Mouse (Mus musculus): ENCODE measurements around the gene Scp2. TPM values are rescaled to one million over a fixed set of nuclear protein-coding genes. Genes with fewer than 3 reads are reported as not detected.

Gene Scp2
- polyA plus RNA-seq, 1 experiment from 2014 or later: 209 TPM

DNA sequence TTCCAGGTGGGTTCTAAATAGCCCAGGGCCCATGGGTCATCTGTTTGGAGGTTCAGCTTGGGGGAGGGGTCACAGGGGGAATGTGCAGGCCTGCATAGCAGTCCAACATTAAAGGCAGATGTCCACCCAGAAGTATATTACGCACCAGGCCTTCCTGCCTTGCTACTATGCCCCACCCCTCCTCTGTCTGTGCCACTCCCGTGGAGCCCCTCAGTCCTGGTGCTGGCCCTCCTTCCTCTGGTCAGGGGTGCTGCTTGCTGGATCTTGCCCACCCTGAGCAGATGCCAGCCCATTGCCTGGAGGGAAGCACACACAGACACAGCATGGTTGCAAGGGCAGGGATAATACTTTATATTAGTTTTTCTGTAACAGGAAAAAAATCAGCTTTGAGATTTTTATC lies 130.3 kb downstream of the Scp2 start:
- H3K27me3 ChIP-seq (ENCODE audit: control insufficient read depth, insufficient read depth, low read length): no peaks in the 10 kb centered on the region

DNA sequence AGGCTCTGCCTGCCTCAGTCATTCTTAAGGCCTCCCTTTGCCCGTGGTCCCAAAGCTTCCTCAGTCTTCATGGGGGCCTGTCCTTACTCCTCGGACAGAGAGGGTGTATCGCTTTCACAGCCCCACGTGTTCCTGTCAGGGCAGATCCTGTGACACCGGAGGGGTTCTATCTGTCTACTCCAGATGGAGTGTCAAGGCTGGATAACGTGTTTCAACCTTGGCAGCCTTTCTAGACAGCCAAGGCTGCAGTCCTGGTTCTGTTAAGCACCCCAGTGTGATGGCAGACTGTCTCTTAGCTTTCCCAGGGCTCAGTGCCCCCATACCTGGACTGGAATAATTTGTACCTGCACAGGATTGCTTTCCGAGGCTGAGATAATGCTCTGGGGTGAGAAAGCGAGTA lies 136.3 kb downstream of the Scp2 start:
- no peak for ATAC-seq (ENCODE audit: low FRiP score, low TSS enrichment)
- H3K4me1 ChIP-seq (ENCODE audit: control insufficient read depth, insufficient read depth, low read length): no peaks in the 10 kb centered on the region
- H3K27ac ChIP-seq (ENCODE audit: low read depth, low read length): no peak overlapping the region
- WGBS: 63% methylated on average over 8 of the region's 8 CpGs
- no peak overlapping the region for H3K4me3 ChIP-seq (ENCODE audit: low read length)
- no peaks in the 10 kb centered on the region for H3K36me3 ChIP-seq (ENCODE audit: control insufficient read depth, insufficient read depth, low read length)
- no peaks in the 10 kb centered on the region for H3K27me3 ChIP-seq (ENCODE audit: control insufficient read depth, insufficient read depth, low read length)
- H3K4me2 ChIP-seq (replicated peaks; ENCODE audit: low read depth, low read length): no peak overlapping the region
- H3K9ac ChIP-seq (ENCODE audit: low read depth, low read length): no peak overlapping the region
- no peaks in the 10 kb centered on the region for H3K9me3 ChIP-seq (ENCODE audit: control insufficient read depth, low read length)

More for the DNA sequence above, 130.3 kb downstream of the Scp2 start:
- no peaks in the 10 kb centered on the region for H3K4me1 ChIP-seq (ENCODE audit: control insufficient read depth, insufficient read depth, low read length)
- 67% methylated on average over 2 of the region's 2 CpGs for WGBS
- H3K9me3 ChIP-seq (ENCODE audit: control insufficient read depth, low read length): no peaks in the 10 kb centered on the region
- no peak overlapping the region for H3K9ac ChIP-seq (ENCODE audit: low read depth, low read length)
- H3K4me2 ChIP-seq (replicated peaks; ENCODE audit: low read depth, low read length): no peak overlapping the region
- H3K36me3 ChIP-seq (ENCODE audit: control insufficient read depth, insufficient read depth, low read length): no peaks in the 10 kb centered on the region
- no peak overlapping the region for H3K27ac ChIP-seq (ENCODE audit: low read depth, low read length)
- H3K4me3 ChIP-seq (ENCODE audit: low read length): no peak overlapping the region
- no peak for ATAC-seq (ENCODE audit: low FRiP score, low TSS enrichment)

DNA sequence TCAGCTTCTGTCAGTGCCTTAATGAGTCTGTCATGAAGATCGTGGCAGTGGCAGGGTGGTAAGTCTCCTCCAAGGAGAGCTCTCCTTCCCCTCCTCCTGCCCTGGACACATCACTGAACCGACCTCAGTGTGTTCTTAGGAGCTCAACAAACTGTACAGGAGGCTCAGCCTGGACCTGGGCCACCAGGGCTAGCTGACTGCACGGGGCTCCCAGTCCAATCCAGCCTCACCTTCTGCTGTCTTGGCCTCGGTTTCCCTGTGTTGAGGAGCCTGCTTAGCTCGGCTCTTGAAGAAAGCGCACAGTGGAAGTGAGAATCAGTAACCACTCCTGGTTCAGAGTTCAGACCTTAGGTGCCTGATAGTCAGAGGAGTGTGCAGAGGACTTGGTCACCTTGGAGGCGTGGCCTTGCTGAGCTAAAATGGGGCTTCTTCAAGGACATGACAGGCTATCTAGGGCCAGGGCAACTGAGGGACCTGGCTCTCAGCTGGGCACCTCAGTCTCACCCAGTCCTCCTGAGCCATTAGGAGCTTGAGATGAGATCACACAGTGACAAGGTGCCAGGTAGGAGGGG lies 137.2 kb downstream of the Scp2 start:
- Histone ChIP-seq H3K4me2 (replicated peaks; ENCODE audit: low read depth, low read length) (no peak overlapping the region), H3K27ac (ENCODE audit: low read depth, low read length) (no peak overlapping the region)
- no peak for ATAC-seq (ENCODE audit: low FRiP score, low TSS enrichment)

DNA sequence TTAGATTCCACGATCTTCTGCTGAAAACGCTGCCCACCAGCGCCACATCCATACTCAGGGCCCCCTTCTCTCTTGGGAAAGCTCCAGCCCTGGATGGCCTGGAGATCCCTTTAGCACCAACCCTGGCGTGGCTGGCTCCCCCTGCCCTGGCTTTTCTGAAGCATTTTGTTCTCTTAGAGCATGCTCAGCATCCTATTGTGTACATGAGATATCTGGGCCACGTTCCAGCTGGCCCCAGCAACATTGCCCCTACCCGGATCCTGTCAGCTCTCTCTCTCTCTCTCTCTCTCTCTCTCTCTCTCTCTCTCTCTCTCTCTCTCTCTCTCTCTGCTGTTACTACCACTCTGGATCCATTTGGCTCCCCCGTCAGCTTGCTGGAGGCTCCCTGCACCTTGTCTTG lies 139.5 kb downstream of the Scp2 start:
- no peak overlapping the region for H3K4me3 ChIP-seq (ENCODE audit: low read length)
- H3K36me3 ChIP-seq (ENCODE audit: control insufficient read depth, insufficient read depth, low read length): no peaks in the 10 kb centered on the region
- no peak for ATAC-seq (ENCODE audit: low FRiP score, low TSS enrichment)
- no peaks in the 10 kb centered on the region for H3K4me1 ChIP-seq (ENCODE audit: control insufficient read depth, insufficient read depth, low read length)
- H3K9me3 ChIP-seq (ENCODE audit: control insufficient read depth, low read length): no peaks in the 10 kb centered on the region
- H3K9ac ChIP-seq (ENCODE audit: low read depth, low read length): no peak overlapping the region
- WGBS: 67% methylated on average over 7 of the region's 7 CpGs
- no peak overlapping the region for H3K27ac ChIP-seq (ENCODE audit: low read depth, low read length)
- H3K4me2 ChIP-seq (replicated peaks; ENCODE audit: low read depth, low read length): no peak overlapping the region
- H3K27me3 ChIP-seq (ENCODE audit: control insufficient read depth, insufficient read depth, low read length): no peaks in the 10 kb centered on the region

More for the DNA sequence above, 137.2 kb downstream of the Scp2 start:
- H3K4me3 ChIP-seq (ENCODE audit: low read length): no peak overlapping the region
- H3K9ac ChIP-seq (ENCODE audit: low read depth, low read length): no peak overlapping the region
- no peaks in the 10 kb centered on the region for H3K4me1 ChIP-seq (ENCODE audit: control insufficient read depth, insufficient read depth, low read length)
- WGBS: 83% methylated on average over 7 of the region's 7 CpGs
- H3K36me3 ChIP-seq (ENCODE audit: control insufficient read depth, insufficient read depth, low read length): no peaks in the 10 kb centered on the region
- no peaks in the 10 kb centered on the region for H3K27me3 ChIP-seq (ENCODE audit: control insufficient read depth, insufficient read depth, low read length)
- H3K9me3 ChIP-seq (ENCODE audit: control insufficient read depth, low read length): no peaks in the 10 kb centered on the region

DNA sequence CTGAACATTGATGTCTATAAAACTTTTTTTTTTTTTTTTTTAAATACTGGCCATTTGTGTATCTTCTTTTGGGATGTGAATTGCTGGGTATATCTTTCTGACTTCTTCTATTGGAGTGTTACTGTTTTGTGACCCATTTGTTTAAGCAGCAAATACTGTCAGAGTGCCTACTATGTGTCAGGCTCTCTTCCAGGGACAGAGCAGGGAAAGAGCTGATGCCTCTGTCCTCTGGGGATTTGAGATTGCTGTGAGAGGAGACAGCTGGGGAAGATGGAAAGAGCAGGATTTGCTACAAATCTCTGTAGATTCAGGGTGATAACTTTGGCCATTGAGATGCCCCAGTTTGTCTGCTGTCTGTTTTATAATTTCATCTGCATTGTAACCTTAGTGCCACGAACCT lies 145.4 kb downstream of the Scp2 start:
- ATAC-seq (ENCODE audit: low FRiP score, low TSS enrichment): no peak
- Histone ChIP-seq H3K9ac (ENCODE audit: low read depth, low read length) (no peak overlapping the region), H3K4me3 (ENCODE audit: low read length) (no peak overlapping the region), H3K36me3 (ENCODE audit: control insufficient read depth, insufficient read depth, low read length) (no peaks in the 10 kb centered on the region), H3K27ac (ENCODE audit: low read depth, low read length) (no peak overlapping the region), H3K27me3 (ENCODE audit: control insufficient read depth, insufficient read depth, low read length) (no peaks in the 10 kb centered on the region; the same call in 1 of the 2 replicates), H3K4me2 (replicated peaks; ENCODE audit: low read depth, low read length) (no peak overlapping the region), H3K4me1 (ENCODE audit: control insufficient read depth, insufficient read depth, low read length) (peaks cover 7% of the 10 kb centered on the region; the same call in 1 of the 2 replicates), H3K9me3 (ENCODE audit: control insufficient read depth, low read length) (no peaks in the 10 kb centered on the region)
- 82% methylated on average over 1 of the region's 1 CpGs for WGBS

DNA sequence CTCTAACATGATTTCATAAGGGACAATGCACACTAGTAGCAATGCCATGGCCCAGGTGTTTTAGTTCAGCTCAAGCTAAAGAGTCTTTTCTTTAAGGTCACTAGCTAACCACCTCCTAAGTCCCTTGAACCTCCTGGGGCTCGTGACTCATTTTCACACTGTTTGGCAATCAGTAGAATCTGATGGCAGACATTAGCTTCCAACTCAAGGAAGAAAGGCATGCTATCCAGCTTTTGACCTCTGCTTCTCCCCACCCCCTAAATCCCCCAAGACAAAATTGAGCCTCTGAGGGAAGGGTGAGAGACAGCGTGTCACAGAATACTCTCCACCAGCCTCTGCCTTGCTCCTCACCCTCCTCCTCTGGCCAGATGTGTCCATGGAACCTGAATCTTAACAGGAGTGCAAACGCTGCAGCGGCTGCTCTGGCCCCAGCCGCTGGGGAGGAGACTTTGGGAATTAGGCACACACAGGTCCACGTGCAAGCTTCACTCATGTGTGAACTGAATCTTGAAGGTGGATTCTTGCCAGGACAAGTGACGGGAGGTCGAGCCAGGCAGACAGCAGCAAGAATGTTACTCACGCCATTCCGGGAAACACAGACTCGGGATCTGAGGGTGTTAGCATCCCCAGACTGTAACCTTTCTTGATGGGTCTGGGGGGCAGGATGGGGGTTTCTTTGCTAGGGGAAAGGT lies 146.0 kb downstream of the Scp2 start:
- 13% methylated on average over 11 of the region's 11 CpGs for WGBS
- no peaks in the 10 kb centered on the region for H3K9me3 ChIP-seq (ENCODE audit: control insufficient read depth, low read length)
- no peak overlapping the region for H3K4me2 ChIP-seq (replicated peaks; ENCODE audit: low read depth, low read length)
- H3K4me1 ChIP-seq (ENCODE audit: control insufficient read depth, insufficient read depth, low read length): peaks cover 7% of the 10 kb centered on the region; the same call in 1 of the 2 replicates
- no peak overlapping the region for H3K4me3 ChIP-seq (ENCODE audit: low read length)
- no peaks in the 10 kb centered on the region; the same call in 1 of the 2 replicates for H3K27me3 ChIP-seq (ENCODE audit: control insufficient read depth, insufficient read depth, low read length)
- no peak overlapping the region for H3K27ac ChIP-seq (ENCODE audit: low read depth, low read length)
- no peaks in the 10 kb centered on the region for H3K36me3 ChIP-seq (ENCODE audit: control insufficient read depth, insufficient read depth, low read length)
- H3K9ac ChIP-seq (ENCODE audit: low read depth, low read length): no peak overlapping the region
- ATAC-seq (ENCODE audit: low FRiP score, low TSS enrichment): no peak

DNA sequence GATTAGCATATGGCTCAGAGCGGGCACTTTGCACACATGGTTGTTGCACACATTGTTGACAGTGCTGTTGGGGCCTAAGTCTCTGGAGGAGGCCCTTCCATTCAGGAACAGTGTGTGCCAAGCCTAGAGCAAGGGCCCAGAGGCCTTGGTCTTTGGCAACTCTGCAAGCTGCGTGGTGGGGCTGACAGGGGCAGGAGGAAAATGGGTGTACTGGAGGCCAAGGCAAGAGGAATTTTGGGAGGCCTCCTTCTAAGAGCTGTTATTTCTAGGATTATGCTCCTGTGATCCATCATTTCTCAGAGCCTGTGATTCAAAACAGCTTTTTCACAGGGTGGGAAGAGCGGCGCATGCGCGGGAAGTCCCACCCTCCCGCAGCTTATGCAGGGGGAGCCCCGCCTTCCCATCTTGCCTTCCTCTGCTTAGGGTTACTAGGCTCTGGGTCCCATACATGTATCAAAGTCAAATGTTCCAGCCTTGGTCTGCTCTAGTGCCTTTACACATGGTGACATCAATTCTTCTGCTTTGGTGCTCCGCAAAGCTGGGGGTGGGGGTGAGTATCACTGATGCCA lies 148.3 kb downstream of the Scp2 start:
- H3K4me1 ChIP-seq (ENCODE audit: control insufficient read depth, insufficient read depth, low read length): peaks cover 7% of the 10 kb centered on the region; the same call in 1 of the 2 replicates
- ATAC-seq (ENCODE audit: low FRiP score, low TSS enrichment): no peak

DNA sequence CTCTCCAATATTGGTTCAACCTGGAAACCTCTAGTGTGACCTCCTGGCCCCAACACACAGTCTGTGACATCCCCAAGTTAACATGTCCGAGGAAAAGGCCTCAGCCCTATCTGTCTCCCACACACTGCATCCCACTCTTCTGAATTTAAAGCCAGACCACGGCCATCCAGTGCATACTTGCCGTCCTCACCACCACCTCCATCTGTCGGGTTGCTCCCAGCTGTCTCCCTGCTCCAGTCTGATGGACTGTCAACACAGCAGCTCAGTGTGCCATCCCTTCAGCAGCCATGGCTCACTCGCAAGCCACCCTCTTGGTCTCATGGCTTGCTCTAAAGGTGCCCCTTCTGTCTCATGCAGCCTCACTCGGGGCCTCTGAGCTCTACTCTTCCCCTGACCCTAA lies 149.1 kb downstream of the Scp2 start:
- Histone ChIP-seq H3K36me3 (ENCODE audit: control insufficient read depth, insufficient read depth, low read length) (no peaks in the 10 kb centered on the region), H3K27ac (ENCODE audit: low read depth, low read length) (no peak overlapping the region), H3K27me3 (ENCODE audit: control insufficient read depth, insufficient read depth, low read length) (no peaks in the 10 kb centered on the region; the same call in 1 of the 2 replicates), H3K9me3 (ENCODE audit: control insufficient read depth, low read length) (no peaks in the 10 kb centered on the region), H3K4me1 (ENCODE audit: control insufficient read depth, insufficient read depth, low read length) (peaks cover 7% of the 10 kb centered on the region; the same call in 1 of the 2 replicates), H3K4me3 (ENCODE audit: low read length) (no peak overlapping the region), H3K4me2 (replicated peaks; ENCODE audit: low read depth, low read length) (no peak overlapping the region), H3K9ac (ENCODE audit: low read depth, low read length) (no peak overlapping the region)
- ATAC-seq (ENCODE audit: low FRiP score, low TSS enrichment): no peak
- WGBS: 78% methylated on average over 6 of the region's 6 CpGs

More for the DNA sequence above, 148.3 kb downstream of the Scp2 start:
- Histone ChIP-seq H3K4me3 (ENCODE audit: low read length) (no peak overlapping the region), H3K27me3 (ENCODE audit: control insufficient read depth, insufficient read depth, low read length) (no peaks in the 10 kb centered on the region; the same call in 1 of the 2 replicates), H3K36me3 (ENCODE audit: control insufficient read depth, insufficient read depth, low read length) (no peaks in the 10 kb centered on the region), H3K27ac (ENCODE audit: low read depth, low read length) (no peak overlapping the region), H3K9ac (ENCODE audit: low read depth, low read length) (no peak overlapping the region), H3K9me3 (ENCODE audit: control insufficient read depth, low read length) (no peaks in the 10 kb centered on the region), H3K4me2 (replicated peaks; ENCODE audit: low read depth, low read length) (no peak overlapping the region)
- WGBS: 93% methylated on average over 9 of the region's 9 CpGs

DNA sequence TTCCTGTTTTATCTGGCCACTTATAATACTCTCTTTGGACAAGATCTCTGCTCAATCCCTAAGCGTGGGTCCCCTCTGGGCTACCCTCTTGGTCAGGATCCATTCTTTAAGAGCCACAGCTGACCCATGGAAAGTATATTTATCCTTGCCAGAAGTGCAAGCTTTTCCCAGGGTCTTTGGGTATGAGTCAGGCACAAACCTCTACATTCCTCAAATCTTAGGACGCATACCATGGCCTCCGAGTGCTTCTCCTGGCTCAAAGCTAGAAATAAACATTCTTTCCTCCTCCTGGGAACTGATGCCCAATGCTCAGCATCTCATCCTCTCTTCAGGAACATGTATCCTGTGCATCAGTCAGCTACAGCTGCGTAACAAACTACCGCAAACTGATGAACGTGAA lies 149.8 kb downstream of the Scp2 start:
- no peaks in the 10 kb centered on the region; the same call in 1 of the 2 replicates for H3K27me3 ChIP-seq (ENCODE audit: control insufficient read depth, insufficient read depth, low read length)
- H3K9me3 ChIP-seq (ENCODE audit: control insufficient read depth, low read length): no peaks in the 10 kb centered on the region
- no peak overlapping the region for H3K9ac ChIP-seq (ENCODE audit: low read depth, low read length)
- H3K27ac ChIP-seq (ENCODE audit: low read depth, low read length): no peak overlapping the region
- no peak for ATAC-seq (ENCODE audit: low FRiP score, low TSS enrichment)
- peaks cover 7% of the 10 kb centered on the region; the same call in 1 of the 2 replicates for H3K4me1 ChIP-seq (ENCODE audit: control insufficient read depth, insufficient read depth, low read length)
- WGBS: 96% methylated on average over 6 of the region's 6 CpGs
- no peaks in the 10 kb centered on the region for H3K36me3 ChIP-seq (ENCODE audit: control insufficient read depth, insufficient read depth, low read length)
- no peak overlapping the region for H3K4me2 ChIP-seq (replicated peaks; ENCODE audit: low read depth, low read length)
- no peak overlapping the region for H3K4me3 ChIP-seq (ENCODE audit: low read length)
